Mouse (Mus musculus): Measurements from ENCODE around the gene Polrmt.
A peak's percentile ranks its signal among the peaks of the same experiment; 100 is the strongest.
"Not testable (repeated sequence)": the region's sequence is repeated elsewhere in the genome, so short reads cannot be mapped to it uniquely, and the experiment has no call there.

The Polrmt gene

DNA sequence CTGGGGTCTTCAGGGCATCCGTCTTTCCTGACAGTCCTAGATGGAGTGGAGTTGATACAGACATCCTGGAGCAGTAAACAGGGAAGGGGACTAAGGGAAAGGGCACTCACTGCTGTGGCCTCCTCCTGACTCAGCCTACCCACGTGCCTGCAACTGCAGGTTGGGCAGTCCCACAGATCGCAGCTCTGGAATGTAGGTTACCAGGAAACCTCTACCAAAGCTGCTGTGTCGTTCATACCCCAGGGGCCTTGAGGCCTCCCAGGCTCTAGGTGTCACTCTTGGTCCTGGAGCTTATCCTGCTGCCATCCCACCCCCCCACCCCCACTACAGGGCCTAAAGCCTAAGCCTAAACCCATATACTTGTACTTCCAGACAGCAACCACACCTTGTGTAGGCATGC is 38.6 kb downstream of the Polrmt start:
- no peak for DNase-seq

DNA sequence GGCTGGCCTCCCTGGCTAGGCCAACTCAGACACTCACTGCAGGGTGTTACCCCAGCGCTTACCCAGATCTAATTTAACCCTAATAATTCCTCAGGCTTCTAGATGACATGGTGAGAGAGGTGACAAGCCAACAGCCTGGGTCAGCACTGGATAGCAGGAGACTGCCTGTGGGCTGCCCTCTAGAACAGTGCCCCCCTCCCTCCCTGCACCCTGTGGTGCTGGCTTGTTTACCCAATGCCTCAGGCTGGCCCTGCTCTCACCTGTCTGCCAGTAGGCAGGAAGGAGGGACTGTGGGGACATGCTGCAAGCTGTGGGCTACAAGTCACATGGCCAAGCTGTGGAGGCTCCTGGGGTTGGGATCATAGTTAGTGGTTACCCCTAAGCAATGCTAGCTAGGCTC is 39.2 kb downstream of the Polrmt start:
- no peak for DNase-seq

DNA sequence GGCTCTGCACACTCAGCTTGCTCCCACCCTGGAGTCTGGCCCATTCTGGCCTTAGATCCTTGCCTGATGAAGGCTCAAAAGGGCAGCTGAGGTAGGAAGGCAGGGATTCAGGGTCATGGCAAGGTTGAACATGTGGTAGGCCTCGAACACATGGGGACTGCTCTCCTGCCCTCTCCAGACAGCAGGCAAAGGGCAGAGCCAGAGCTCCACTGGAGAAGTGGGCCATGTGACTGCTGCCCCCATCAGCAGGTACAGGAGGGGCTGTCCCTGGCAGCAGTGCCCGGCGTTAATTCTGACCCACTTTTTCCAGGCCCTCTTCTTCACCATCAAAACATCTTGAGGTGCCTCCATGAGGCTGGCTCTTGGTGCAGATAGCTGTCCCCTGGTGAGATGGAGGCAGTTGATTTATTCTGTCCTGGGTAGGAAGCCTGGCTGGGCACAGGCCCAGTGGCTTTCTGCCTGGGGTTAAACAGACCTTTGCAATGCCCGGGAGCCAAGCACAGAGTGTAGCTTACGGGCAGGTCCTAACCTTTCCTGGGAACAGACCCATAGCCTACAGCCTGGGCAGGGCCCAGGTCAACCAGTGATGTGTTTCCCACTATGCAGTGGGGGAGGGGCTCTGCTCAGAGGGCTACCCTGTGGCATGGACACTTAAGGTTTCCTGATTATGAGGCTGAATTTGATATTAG is 39.8 kb downstream of the Polrmt start:
- peak in 1 of 2 experiments; percentile 62 for DNase-seq

DNA sequence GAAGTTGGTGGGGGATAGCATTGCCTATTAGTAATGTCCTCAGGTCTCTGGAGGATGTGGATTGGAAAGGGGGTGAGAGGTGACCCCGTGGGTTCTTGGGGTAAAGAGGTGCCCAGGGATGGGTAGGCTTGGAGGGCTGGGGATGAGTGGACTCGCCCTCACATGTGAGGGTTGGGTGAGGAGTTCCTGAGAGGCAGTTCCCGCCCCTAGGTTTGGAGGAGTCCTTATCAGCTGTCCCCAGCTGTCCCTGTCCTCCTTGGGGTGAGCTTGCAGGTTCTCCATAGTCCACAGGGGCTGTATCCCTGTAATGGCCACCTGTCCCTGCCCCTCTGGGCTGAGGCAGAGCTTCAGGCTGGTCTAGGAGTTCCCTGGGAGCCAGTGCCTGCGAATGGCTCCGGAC is 40.4 kb downstream of the Polrmt start:
- no peak for DNase-seq

DNA sequence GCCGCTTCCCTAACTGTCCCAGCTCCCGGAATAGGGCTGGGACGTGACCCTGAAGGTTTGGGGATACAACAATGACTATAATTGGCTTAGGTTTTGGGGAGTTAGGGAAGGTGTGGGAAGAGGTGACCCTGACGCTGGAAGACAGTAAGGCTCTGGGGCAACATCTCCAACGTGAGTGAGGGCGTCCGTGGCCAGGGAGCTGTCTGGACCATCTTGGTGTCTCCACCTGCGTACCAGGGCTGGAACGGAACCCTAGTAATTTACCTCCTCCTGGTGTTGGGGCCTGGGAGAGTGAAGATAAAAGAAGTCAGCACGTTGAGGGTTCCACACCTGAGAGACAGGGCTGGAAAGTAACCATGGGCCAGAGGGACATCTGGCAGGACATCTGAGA is 41.4 kb downstream of the Polrmt start:
- DNase-seq = no peak

DNA sequence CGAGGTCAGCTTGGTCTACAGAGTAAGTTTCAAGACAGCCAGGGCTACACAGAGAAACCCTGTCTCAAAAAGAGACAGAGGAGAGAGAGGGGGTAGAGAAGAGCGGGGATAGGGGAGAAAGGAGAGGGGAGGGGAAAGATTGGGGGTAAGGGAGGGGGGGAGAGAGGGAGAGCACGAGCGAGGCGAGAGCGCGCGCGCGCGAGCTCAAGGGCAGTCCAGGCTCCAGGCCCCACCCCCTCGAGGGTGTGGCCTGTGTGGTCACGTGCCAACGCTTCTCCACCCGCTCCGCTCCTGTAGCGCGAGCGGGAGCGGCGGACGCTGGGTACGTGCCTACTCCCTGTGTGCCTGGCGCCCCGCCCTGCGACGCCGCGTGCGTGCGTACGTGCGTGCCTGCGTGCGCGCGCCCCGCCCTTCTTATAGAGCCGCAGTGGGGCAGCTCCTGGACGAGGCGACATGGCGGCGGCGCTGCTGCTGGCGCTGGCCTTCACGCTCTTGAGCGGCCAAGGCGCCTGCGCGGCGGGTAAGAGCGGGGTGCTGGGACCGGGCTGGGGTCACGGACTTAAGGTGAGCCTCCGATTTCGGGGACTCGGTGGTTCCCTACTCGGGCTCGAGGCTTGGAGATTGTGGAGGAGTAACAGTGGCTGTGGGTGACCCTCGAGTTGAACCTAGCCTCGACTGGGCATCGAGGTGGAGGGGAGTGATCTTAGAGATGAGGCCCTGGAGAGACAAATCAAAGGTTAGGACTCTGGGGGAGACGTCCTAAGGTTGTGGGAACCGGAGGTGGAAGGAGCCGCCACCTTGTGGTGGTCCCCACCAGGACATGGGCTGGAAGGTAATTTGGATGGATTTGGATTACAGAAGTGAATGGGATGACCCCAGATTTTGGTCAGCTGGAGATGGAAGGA is 42.1 kb downstream of the Polrmt start, which contains the start of gene Bsg:
TSS of gene Bsg (plus strand) at position 427 of the 905 bp plus-strand sequence.
- DNase-seq = peak; percentile 99 to 100

DNA sequence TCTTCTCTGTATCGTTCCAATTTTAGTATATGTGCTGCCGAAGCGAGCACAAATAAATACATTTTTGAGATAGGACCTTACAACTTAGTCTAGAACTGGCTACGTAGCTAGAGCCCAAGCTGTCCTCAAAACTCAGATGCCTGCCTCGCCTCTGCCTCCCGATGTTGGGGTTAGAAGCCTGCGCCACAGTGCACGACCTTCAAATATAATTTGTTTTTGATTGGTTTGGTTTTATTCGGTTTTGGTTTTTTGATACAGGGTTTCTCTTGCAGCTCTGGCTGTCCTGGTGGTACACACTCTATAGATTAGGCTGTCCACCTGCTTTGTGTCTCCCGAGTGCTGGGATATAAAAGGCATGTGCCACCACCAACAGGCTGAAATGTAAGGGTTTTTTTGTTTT is 42.8 kb downstream of the Polrmt start:
- DNase-seq = no peak

DNA sequence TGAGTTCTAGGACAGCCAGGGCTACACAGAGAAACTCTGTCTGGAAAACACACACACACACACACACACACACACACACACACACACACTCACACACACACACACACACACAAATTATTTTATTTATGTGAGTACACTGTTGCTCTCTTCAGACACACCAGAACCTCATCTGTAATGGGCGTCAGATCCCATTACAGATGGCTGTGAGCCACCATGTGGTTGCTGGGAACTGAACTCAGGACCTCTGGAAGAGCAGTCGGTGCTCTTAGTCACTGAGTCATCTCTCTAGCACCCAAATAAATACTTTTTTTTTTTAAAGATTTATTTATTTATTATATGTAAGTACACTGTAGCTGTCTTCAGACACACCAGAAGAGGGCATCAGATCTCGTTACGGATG is 43.4 kb downstream of the Polrmt start:
- not testable (repeated sequence) for DNase-seq

DNA sequence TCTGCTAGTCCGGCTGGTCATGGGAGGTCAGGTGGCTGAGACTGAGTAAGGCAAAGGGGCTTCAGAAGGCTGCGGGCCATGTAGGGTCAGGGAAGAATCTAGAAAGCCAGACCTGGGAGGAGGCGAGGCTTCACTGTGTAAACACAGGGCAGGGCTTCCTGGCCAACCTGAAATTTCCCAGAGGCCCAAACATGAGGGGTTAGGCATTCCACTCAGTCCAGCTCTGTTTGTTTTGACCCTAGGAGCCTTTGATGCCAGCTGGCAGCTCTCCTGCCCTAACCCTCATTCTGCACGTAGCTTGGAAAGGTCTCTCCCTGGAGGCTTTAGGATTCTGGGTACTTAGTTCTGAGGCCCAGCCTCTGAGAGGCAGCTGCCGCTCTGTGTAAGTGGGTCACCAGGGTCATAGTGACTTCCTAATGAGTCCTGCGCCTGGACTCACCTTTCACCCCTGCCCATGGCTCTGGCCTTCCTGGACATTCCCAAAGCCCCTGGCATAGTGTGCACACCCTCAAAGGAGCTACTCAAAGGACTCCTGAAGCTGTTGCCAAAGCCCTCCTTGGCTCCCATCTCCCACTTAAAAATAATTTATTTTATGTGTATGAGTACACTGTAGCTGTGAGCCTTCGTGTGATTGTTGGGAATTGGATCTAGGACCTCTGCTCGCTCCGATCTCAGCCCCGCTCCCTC is 44.8 kb downstream of the Polrmt start:
- peak; percentile 53 to 76 for DNase-seq

DNA sequence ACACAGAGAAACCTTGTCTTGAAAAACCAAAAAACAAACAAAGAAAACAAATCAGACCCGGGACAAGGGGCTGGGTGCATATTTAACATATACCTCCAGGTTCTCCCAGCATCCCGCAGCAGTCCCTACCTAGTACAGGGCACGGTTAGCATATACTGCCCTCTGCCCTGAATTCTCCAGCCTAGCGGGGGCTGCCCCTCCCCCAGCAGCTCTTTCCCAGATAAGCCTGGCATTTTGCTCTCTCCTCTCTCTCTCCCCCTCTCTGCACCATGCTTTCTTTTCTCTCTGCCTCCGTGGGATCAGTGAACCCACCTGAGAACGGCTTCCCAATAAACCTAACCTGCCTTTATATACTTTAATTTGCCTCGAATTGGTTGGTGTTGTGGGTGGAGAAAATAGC is 45.7 kb downstream of the Polrmt start:
- DNase-seq = no peak

DNA sequence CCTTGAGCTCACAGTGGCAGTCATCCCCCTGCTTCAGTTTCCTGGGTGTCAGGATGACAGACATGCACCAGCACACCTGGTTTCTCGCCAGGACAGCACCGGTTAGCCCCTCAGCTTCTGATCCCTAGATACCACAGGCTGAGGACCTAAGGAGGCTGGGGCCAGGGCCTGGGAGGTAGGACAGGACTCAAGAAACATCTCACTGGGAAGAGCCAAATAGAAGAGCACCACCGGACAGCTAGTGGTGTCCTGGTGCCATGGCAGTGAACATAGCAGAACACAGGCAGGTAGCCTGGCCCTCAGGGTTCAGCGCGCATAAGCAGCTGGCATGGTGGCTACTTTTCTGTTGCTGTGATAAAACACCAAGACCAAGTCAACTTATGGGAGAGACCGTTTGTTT is 47.9 kb downstream of the Polrmt start:
- no peak for DNase-seq

DNA sequence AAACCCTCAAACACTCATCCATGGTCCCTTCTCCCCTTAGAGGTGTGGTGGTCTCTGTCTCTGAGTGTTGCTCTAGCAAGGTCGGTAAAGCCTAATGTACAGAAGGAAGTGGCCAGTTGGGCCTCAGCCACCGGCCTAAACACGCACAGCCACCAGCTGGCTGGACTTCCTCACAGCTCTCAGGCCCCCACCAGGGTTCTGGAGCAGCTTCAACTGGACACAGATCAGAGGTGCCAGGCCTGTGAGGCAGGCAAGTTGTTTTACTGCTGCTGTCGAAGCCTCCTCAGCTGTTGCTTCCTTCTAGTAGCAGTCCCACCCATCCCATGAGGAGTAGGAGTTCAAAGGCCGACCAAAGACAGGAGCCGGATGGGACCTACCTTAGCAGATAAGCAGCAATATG is 48.5 kb downstream of the Polrmt start:
- DNase-seq = no peak

DNA sequence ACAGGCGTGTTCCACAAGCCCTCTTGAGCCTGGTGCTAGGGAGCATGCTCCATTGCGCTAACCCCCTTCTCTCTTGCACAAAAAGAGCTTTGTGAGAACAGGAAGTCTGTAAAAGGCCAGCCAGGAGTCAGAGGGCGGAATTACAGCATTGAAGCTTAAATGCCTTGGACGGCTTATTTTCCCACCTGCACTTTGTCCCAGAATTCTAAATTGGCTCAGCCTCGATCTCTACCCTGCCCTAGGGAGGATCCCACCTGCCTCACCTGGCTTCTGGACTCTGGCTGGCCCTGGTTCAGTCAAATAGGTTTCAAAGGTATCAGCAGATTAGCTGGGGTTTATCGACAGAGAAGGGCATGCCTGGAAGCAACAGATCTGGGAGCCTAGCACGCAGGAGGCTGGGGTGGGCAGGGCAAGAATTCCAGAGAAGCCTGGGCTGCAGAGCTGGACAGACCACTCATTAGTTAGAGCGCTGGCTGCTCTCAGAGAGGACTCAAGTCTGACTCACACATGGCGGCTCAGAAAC is 50.2 kb downstream of the Polrmt start:
- DNase-seq = peak in 1 of 2 experiments; percentile 48

DNA sequence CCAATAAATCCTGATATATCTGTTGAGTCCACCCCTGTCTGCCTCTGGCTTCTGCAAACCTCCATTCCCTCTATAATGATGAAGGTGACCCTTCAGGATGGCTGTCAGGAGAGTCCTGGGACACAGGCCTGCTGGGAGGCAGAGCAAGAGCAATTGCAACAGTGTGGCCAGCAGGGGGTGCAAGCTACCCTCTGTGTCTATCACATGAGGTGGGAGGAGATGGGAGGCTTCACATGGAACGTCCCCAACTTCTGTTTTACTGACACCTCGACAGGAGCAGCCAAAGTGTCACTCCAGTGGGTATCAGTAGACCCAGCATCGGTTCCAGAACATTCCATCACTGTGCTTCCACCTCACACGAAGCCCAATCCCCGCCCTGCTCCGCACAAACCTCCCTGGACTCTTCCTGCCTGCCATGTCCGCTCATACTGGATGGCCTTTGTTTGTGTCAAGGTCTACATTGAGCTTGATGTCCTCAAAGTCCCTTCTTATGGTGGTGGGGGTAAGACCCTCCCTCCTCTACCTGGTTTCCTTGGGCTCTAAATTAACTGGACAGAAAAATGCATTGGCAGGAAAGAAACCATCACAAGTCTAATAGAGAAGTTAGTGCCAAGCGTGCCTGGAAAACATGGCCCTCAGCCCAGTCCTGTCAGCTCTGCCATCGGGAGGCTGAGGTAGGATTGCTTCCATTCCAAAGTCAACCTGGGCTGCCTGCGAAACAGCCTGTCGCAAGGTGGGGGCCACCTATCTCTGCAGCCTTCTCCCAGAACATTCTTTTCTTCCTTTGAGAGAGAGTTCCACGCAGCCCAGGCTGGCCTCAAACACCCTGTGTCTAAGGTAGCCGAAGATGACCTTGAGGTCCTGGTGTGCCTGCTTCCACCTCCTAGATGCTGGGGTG is 50.9 kb downstream of the Polrmt start:
- peak; percentile 82 to 89 for DNase-seq

DNA sequence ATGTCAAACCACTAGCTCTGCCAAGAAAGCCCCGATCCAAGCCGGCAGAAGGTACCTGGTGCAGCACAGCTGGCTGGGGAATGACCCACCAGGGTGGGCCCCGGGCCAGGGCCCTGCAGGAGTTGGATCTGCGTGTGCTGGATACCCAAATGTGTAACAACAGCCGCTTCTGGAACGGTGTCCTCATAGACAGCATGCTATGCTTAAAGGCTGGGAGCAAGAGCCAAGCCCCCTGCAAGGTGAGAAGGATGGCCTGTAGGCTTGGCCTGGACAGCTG is 52.1 kb downstream of the Polrmt start:
- no peak for DNase-seq

DNA sequence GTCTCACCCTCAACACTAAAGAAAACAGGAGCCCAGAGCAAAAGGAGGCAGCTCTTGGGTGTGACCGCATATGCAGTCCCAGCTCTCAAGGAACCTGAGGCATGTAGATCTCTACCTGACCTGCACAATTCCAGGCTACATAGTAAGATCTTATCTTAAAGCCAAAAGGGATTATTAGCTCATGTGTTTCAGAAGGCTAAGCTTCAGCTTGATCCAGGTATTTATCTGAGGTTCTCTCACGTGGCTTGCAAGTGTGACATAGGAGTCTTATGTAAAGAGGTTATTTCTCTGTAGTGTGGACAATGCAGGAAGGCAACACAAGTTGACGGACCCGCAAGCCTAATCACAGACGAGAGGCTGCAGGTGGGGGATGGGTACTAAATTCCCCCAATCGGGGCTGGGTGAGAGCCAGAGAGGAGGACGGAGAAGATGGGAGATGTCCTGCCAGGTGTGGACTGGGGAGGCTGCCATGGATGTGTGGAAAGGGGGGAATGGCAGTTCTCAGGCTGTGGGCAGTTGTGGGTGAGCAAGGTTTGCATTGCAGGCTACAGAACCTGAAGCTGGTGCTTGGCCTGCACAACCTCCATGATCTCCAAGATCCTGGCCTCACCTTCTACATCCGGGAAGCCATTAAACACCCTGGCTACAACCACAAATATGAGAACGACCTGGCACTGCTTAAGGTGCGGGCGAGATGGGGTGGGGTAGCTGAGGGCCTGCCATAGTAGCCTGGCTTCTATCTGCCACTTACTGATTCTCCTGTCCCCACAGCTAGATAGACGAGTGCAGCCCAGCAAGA is 52.6 kb downstream of the Polrmt start:
- no peak for DNase-seq

DNA sequence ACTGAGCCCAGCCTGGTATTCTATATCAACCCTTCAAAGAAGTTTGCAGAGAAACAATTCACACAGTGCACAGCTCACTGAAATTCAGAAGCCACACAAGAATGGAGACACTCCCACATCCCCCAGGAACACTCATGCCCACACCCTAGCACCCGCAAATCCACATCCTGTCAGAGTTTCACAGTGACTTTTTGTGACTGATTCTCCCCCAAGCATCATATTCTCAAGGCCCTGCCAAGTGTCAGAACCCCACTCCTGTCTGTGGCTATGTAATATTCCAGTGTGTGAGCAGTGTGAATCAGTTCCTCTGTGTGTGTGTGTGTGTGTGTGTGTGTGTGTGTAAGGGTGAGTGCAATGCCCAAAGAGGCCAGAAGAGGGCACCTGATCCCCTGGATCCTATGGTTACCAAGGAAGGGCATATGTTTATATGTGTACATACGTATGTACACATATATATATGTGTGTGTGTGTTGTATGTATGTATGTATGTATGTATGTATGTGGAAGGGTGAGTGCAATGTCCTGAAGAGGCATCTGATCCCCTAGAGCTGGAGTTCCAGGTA is 54.3 kb downstream of the Polrmt start:
- no peak for DNase-seq

DNA sequence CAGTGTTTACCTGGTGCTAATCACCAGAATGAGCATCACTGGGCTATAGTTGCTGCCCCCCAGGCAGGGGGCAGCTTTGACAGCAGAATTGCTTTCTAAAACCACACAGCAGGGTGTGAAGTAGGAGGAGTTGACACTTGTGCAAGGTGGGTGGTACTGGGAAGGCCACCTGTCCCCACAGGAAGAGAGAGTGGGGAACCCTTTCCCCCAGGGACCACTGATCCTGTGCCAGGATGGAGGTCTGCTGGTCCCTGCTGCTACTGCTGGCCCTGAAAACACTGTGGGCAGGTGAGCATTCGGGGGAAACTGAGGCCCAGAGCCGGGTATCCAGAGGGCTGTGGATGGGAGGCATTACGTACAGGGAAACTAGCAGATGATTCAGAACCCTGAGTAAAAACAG is 57.2 kb downstream of the Polrmt start:
- no peak for DNase-seq

DNA sequence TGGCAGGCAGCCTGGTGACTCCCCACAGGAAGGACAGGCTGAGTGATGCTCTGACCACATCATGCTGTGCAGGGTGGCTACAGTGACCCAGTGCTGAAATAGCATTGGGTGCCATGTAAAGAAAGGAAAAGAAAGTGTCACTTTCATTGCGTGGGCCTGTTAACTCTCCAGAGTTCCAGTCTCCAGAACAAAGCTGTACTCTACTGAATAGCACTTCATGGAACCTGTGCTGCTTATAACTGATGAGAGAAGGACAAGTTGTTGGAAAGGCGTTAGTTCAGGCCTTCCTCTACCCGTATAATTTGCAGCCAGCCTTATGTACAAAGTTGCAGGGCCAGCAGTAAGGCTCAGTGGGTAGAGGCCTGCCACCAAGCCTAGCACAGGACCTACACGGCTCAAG is 57.7 kb downstream of the Polrmt start, which contains the start of gene Gzmm:
TSS of gene Gzmm (plus strand) at position 301 of the 400 bp plus-strand sequence.
- no peak for DNase-seq

DNA sequence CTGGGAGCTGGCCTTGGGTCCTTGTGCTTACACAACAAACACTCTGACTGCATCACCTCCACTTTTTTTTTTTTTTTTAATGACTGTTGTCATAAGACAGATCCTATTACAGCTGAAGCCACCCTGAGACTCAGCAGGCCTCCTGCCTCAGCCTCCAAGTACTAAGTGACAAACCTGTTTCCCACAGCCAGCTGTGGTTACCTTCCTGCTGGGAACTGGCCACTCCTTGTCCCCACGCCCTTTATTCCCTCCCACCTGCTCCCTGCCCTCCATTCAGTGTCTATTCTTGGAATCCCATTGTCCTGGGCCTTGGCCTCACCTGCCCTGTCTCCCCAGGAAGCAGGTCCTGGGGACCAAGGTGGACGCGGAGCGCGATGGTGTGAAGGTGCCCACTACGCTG is 58.9 kb downstream of the Polrmt start:
- no peak for DNase-seq

DNA sequence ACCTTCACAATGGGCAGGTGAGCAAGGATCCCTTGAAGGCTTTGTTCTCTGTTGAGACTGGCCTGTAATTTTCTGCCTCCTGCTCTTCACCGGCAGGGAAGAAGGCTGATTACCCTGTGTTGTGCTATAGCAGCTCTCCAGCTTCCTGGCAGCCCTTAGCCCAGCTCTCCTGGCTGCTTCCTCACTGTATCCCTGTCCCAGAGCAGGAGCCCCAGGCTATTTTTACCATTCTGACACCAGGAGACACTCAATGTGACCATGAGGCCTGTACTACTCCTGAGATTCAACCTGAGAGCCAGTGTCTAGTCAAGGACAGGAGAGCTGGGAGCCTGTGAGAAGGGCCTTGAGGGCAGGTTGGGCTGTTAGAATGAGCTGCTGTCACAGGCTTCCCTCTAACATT is 59.7 kb downstream of the Polrmt start:
- DNase-seq = no peak
